Mouse (Mus musculus) myocyte (in vitro differentiated cells): ENCODE measurements at regions not wholly inside any gene's neighbourhood (a gene's known extent, or its start where the extent isn't known, plus 50 kb on each side); places are given as distances from the start of the nearest gene placed in this dataset.

Experiments used
- H3K27me3 ChIP-seq: one replicate; pipeline ENCODE4 v1.6.1; 2011; ENCODE audit not compliant: control insufficient read depth, insufficient read depth, insufficient read length
- H3K36me3 ChIP-seq: one replicate; pipeline ENCODE4 v1.6.1; 2011; ENCODE audit not compliant: control insufficient read depth, insufficient read depth
- H3K4me2 ChIP-seq: one replicate; pipeline ENCODE4 v1.6.1; 2011; ENCODE audit warnings: low read depth, control low read depth
- H3K4me3 ChIP-seq: one replicate; pipeline ENCODE4 v1.5.1; 2011; ENCODE audit warnings: mild to moderate bottlenecking, control low read depth, moderate library complexity
- H3K79me2 ChIP-seq: one replicate; pipeline ENCODE4 v1.6.1; 2011; ENCODE audit not compliant: control insufficient read depth, insufficient read depth
- H3ac ChIP-seq: one replicate; pipeline ENCODE4 v1.6.1; 2011; ENCODE audit not compliant: control insufficient read depth, insufficient read length
- MAX ChIP-seq: IDR thresholded peaks from one replicate; pipeline ENCODE4 v1.6.1; 2011; ENCODE audit warnings: low read depth, mild to moderate bottlenecking, control low read depth

- H3K4me2 ChIP-seq = no peak overlapping the region
- H3K36me3 ChIP-seq = no peaks in the 10 kb centered on the region
- H3K27me3 ChIP-seq = peaks cover 4% of the 10 kb centered on the region
- no peak for TF ChIP-seq MAX
- no peaks in the 10 kb centered on the region for H3K79me2 ChIP-seq
- no peak overlapping the region for H3K4me3 ChIP-seq
- H3ac ChIP-seq = no peak overlapping the region
Measured at GRCm38 (mm10) chr11:89142527-89143154, 69.0 kb downstream of the Gm525 start.
